Mouse (Mus musculus) heart, adult 2 months (tissue): ENCODE measurements around the gene Kcnip4. TPM values are rescaled to one million over a fixed set of nuclear protein-coding genes. Genes with fewer than 3 reads are reported as not detected.

ENCODE experiments used
- DNase-seq, 2 experiments: peaks; one replicate each; pipeline ENCODE4 v3.0.0; 2021
- H3K27ac ChIP-seq: fragments of 200-600 bp; 2 replicates; pipeline ENCODE4 v1.8.1; 2022
- H3K27me3 ChIP-seq: fragments of 200-500 bp; 2 replicates; pipeline ENCODE4 v1.6.1; 2012; ENCODE audit warnings: mild to moderate bottlenecking, low read length, inconsistent platforms, mixed read lengths; ENCODE audit not compliant: control insufficient read depth, insufficient read depth
- H3K36me3 ChIP-seq: fragments of 200-500 bp; 2 replicates; pipeline ENCODE4 v1.6.1; 2012; ENCODE audit warnings: low read length, inconsistent platforms; ENCODE audit not compliant: control insufficient read depth, insufficient read depth
- H3K4me1 ChIP-seq: fragments of 200-500 bp; 2 replicates; pipeline ENCODE4 v1.6.1; 2011; ENCODE audit warnings: low read length; ENCODE audit not compliant: control insufficient read depth, insufficient read depth
- H3K4me3 ChIP-seq: fragments of 200-600 bp; 2 replicates; pipeline ENCODE4 v1.8.1; 2022
- H3K79me2 ChIP-seq: fragments of 200-500 bp; replicated peaks from 2 replicates; pipeline ENCODE4 v1.6.1; 2012; ENCODE audit warnings: mild to moderate bottlenecking, inconsistent platforms, low read length, moderate library complexity, mixed read lengths; ENCODE audit not compliant: control insufficient read depth, insufficient read depth
- H3K9ac ChIP-seq: fragments of 200-500 bp; 2 replicates; pipeline ENCODE4 v1.6.1; 2012; ENCODE audit warnings: low read depth, mild to moderate bottlenecking, control low read depth, inconsistent platforms, low read length, mixed read lengths
- CTCF ChIP-seq: fragments of 200-600 bp; IDR thresholded peaks from 2 replicates; pipeline ENCODE4 v1.8.1; 2022; ENCODE audit warnings: antibody characterized with exemption, mild to moderate bottlenecking, moderate library complexity
- EP300 ChIP-seq: fragments of 200-500 bp; IDR thresholded peaks from 2 replicates; pipeline ENCODE4 v1.6.1; 2011; ENCODE audit warnings: low read depth, low read length, control low read depth; ENCODE audit not compliant: insufficient read depth
- POLR2A ChIP-seq: fragments of 200-500 bp; IDR thresholded peaks from 2 replicates; pipeline ENCODE4 v1.6.1; 2011; ENCODE audit warnings: mild to moderate bottlenecking, low read depth, low read length, control low read depth; ENCODE audit not compliant: insufficient read depth
- WGBS: fragments of 180-500 bp; shearing (Covaris S2); methylation state at CpG from one replicate; pipeline ENCODE4 v1.1.7; 2018; 5-methylcytosine and 5-hydroxymethylcytosine counted together
- intact Hi-C: fragments of 180-260 bp; cut with DNase I; formaldehyde crosslinking; loops from one replicate; pipeline ENCODE4 v1.15.1; 2025
- polyA plus RNA-seq: library from polyadenylated mRNA; depleted of rRNA; stranded (reverse); fragments of >200 nt; gene quantifications from 2 replicates; pipeline ENCODE4 v1.2.3, GENCODE M21; 2012
- total RNA-seq, 2 experiments: library from RNA; stranded (reverse); gene quantifications; 2 replicates each; pipeline ENCODE4 v1.2.3; 2021

Kcnip4 gene
- total and polyA plus RNA-seq, 3 experiments: 0.10 TPM; not detected in 2

DNA sequence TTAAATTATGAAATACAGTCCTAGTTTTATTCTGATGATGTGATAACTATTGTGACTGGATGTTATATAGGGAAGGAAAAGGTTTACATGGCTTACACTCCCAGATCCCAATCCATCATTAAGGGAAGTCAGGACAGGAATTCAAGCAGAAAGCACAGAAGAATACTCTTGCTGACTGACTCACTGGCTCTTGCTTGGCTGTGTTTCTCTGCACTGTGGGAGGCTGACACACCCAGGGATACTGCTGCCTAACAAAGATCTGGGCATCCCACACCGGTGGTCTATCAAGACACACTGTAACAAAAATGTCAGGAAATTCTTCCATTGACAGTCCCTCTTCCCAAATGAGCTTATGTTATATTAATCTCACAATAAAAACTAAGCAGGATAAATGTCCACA is 116.4 kb downstream of the Kcnip4 start:
- no peak for TF ChIP-seq POLR2A
- no peak for TF ChIP-seq EP300
- TF ChIP-seq CTCF: no peak
- Histone ChIP-seq H3K27me3 (no peaks in the 10 kb centered on the region), H3K4me1 (no peaks in the 10 kb centered on the region), H3K36me3 (no peaks in the 10 kb centered on the region), H3K4me3 (no peak overlapping the region), H3K9ac (no peak overlapping the region), H3K27ac (no peak overlapping the region), H3K79me2 (no peaks in the 10 kb centered on the region)
- 78% methylated on average over 1 of the region's 1 CpGs for WGBS
- DNase-seq: no peak
- intact Hi-C loops: no loop called here

GRCm38 (mm10) chr5:49370543-49371076 is 154.1 kb downstream of the Kcnip4 start:
- no peaks in the 10 kb centered on the region for H3K27me3 ChIP-seq
- no peak for DNase-seq
- 43% methylated on average over 3 of the region's 3 CpGs for WGBS
- TF ChIP-seq POLR2A (no peak), CTCF (peak; percentile 74), EP300 (no peak)
- no peak overlapping the region for H3K4me3 ChIP-seq
- H3K36me3 ChIP-seq: no peaks in the 10 kb centered on the region
- H3K9ac ChIP-seq: no peak overlapping the region
- no peaks in the 10 kb centered on the region for H3K79me2 ChIP-seq
- no peak overlapping the region for H3K27ac ChIP-seq
- no peaks in the 10 kb centered on the region for H3K4me1 ChIP-seq
- intact Hi-C loops: no loop called here

DNA sequence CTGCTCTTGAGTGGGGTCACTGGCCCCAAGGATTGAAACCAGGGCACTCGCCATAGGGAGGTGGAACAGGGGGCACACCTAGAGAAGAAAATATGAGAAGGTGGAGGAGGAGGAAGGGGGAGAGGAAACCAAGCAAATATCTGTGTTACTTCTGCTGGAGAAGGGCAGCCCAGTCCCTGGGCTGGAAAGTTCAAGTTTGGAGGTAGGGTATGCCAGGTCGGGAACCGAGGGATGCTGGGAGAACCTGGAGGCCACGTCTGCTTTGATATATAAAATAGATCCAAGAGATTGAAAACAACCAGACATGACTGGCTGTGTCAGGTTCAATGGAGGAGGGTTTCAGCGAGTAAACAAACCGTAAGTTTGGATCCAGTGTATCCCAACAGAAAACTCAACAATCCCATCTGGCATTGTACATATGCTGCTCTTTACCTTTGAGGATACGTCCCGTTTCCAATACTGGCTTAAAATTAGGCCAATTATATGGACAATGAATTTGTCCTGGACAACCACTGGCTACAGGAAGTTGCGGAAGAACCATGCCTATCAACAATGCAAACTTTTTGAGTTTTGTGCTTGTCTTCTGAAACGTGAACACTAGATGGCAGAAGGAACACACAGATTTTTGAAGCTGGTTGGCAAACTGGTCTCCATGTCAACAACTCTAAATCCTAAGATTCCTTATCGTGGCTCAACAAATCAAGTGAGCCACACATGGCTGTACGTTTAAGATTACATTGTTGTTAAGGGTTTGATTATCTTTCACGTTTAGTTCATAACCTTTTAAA is 155.9 kb downstream of the Kcnip4 start:
- 38% methylated on average over 13 of the region's 13 CpGs for WGBS
- no peak for DNase-seq
- Histone ChIP-seq H3K79me2 (no peaks in the 10 kb centered on the region), H3K4me3 (no peak overlapping the region), H3K36me3 (no peaks in the 10 kb centered on the region), H3K4me1 (no peaks in the 10 kb centered on the region), H3K9ac (no peak overlapping the region), H3K27ac (no peak overlapping the region), H3K27me3 (no peaks in the 10 kb centered on the region)
- intact Hi-C loops: loop anchor here (2.0 kb wide), 1 partner anchor 592 kb away; no protein-coding TSS in a partner anchor
- peak; percentile 60 for TF ChIP-seq CTCF
- TF ChIP-seq POLR2A: no peak
- TF ChIP-seq EP300: no peak

- H3K4me3 ChIP-seq: no peak overlapping the region
- no peaks in the 10 kb centered on the region for H3K36me3 ChIP-seq
- no peak overlapping the region for H3K27ac ChIP-seq
- WGBS: 65% methylated on average over 3 of the region's 3 CpGs
- H3K4me1 ChIP-seq: no peaks in the 10 kb centered on the region
- no peak overlapping the region for H3K9ac ChIP-seq
- H3K27me3 ChIP-seq: no peaks in the 10 kb centered on the region
- H3K79me2 ChIP-seq: no peaks in the 10 kb centered on the region
- intact Hi-C loops: no loop called here
- TF ChIP-seq POLR2A: no peak
- TF ChIP-seq CTCF: no peak
- TF ChIP-seq EP300: no peak
- DNase-seq: no peak
Measured at GRCm38 (mm10) chr5:49356381-49356780, 168.3 kb downstream of the Kcnip4 start.

GRCm38 (mm10) chr5:49352061-49352460 is 172.6 kb downstream of the Kcnip4 start:
- intact Hi-C loops: no loop called here
- H3K27me3 ChIP-seq: no peaks in the 10 kb centered on the region
- H3K27ac ChIP-seq: no peak overlapping the region
- H3K36me3 ChIP-seq: no peaks in the 10 kb centered on the region
- no peak overlapping the region for H3K4me3 ChIP-seq
- DNase-seq: no peak
- 65% methylated on average over 5 of the region's 5 CpGs for WGBS
- TF ChIP-seq POLR2A (no peak), CTCF (no peak), EP300 (no peak)
- H3K79me2 ChIP-seq: no peaks in the 10 kb centered on the region
- H3K9ac ChIP-seq: no peak overlapping the region
- no peaks in the 10 kb centered on the region for H3K4me1 ChIP-seq
